Mouse (Mus musculus) lung, postnatal 4 days (tissue): ENCODE measurements around the gene Trmt61a.

ENCODE experiments used
- DNase-seq, 2 experiments: peaks; one replicate each; pipeline ENCODE4 v3.0.0; 2021

The Trmt61a gene

GRCm38 (mm10) chr12:111674850-111675486 lies 2.9 kb upstream of the Trmt61a start:
- DNase-seq: no peak

- DNase-seq: no peak
Observed at GRCm38 (mm10) chr12:111675797-111676580, 1.9 kb upstream of the Trmt61a start.

- peak in 1 of 2 experiments; percentile 57 for DNase-seq
Observed at GRCm38 (mm10) chr12:111677421-111677820, 484 bp upstream of the Trmt61a start.

- no peak for DNase-seq
Observed at GRCm38 (mm10) chr12:111678670-111678933, 697 bp downstream of the Trmt61a start.

- DNase-seq: no peak
Observed at GRCm38 (mm10) chr12:111678997-111679396, 1.1 kb downstream of the Trmt61a start.

- DNase-seq: no peak
Observed at GRCm38 (mm10) chr12:111680661-111681060, 2.8 kb downstream of the Trmt61a start.

GRCm38 (mm10) chr12:111681305-111681704 lies 3.4 kb downstream of the Trmt61a start:
- DNase-seq: peak; percentile 62 to 84

GRCm38 (mm10) chr12:111682003-111682402 lies 4.1 kb downstream of the Trmt61a start:
- DNase-seq: peak in 1 of 2 experiments; percentile 73

- DNase-seq: peak in 1 of 2 experiments; percentile 78
Observed at GRCm38 (mm10) chr12:111682806-111683205, 4.9 kb downstream of the Trmt61a start.

- no peak for DNase-seq
Observed at GRCm38 (mm10) chr12:111686390-111686789, 8.5 kb downstream of the Trmt61a start.

- DNase-seq: peak; percentile 71 to 87
Observed at GRCm38 (mm10) chr12:111687350-111688068, 9.6 kb downstream of the Trmt61a start.

GRCm38 (mm10) chr12:111688069-111688428 lies 10.1 kb downstream of the Trmt61a start:
- DNase-seq: no peak

- peak in 1 of 2 experiments; percentile 62 for DNase-seq
Observed at GRCm38 (mm10) chr12:111689426-111689825, 11.5 kb downstream of the Trmt61a start.

- DNase-seq: peak; percentile 70 to 87
Observed at GRCm38 (mm10) chr12:111691346-111691872, 13.5 kb downstream of the Trmt61a start.

- DNase-seq: peak in 1 of 2 experiments; percentile 22
Observed at GRCm38 (mm10) chr12:111692899-111693298, 15.0 kb downstream of the Trmt61a start.

- peak in 1 of 2 experiments; percentile 46 for DNase-seq
Observed at GRCm38 (mm10) chr12:111693341-111694270, 15.7 kb downstream of the Trmt61a start.

- peak in 1 of 2 experiments; percentile 79 for DNase-seq
Observed at GRCm38 (mm10) chr12:111694271-111694781, 16.4 kb downstream of the Trmt61a start.

- peak; percentile 39 to 69 for DNase-seq
Observed at GRCm38 (mm10) chr12:111694880-111695804, 17.2 kb downstream of the Trmt61a start.

GRCm38 (mm10) chr12:111696239-111696638 lies 18.3 kb downstream of the Trmt61a start:
- peak; percentile 65 to 85 for DNase-seq

- no peak for DNase-seq
Observed at GRCm38 (mm10) chr12:111697708-111698107, 19.8 kb downstream of the Trmt61a start.
